Mouse (Mus musculus) layer of hippocampus, postnatal 36 days (tissue): ENCODE results near the gene Tsr2. TPM values are rescaled to one million over a fixed set of nuclear protein-coding genes. Genes with fewer than 3 reads are reported as not detected.

ENCODE experiments used
- DNase-seq, 2 experiments: peaks; one replicate each; pipeline ENCODE4 v3.0.0; 2022
- total RNA-seq, 2 experiments: library from RNA; stranded (reverse); gene quantifications; 2 replicates each; pipeline ENCODE4 v1.2.3; 2021

Tsr2 gene
- 10 to 100 TPM; 69.1 to 73.1 TPM for total RNA-seq

DNA sequence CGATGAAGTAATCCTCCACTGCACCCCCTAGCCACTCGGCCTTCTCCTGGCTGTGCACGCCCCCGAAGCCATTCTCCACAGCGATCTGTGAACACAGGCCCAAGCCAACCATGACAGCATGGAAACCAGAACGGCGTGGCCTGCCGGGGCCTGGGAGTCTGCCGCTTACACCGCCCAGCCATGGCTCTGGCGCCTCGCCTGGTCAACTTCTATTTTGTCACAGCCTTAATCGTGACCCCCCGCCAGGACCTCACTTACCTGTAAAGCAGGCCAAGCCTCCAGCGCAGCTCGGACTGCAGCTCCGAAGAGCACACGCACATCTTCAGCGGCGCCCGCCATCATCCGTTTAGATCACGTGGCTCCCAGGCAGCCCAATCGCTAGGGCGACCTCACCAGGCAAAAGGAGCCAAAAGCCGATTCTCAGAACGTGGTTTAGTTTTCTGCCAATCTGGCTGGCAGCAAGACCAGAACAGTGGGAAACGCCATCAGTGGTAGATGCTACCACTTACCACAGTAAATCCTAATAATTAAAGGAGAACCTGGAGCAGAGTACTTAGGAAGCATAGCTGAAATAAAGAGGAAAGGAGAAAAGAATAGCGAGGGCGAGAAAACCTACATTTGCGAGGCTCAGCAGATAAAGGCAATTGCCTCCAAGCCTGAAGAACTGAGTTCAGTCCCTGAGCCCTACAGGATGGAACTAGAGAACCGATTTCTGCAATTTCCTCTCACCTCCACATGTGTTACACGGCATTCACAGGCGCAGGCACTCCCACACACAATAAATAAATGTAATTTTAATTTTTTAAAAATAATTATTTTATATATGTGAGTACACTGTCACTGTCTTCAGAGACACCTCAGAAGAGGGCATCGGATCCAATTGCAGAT lies at the start of gene Tsr2:
Gene Tsr2, minus strand, starts transcription at position 373 of the 888 bp plus-strand sequence.
- peak; percentile 65 to 74 for DNase-seq

DNA sequence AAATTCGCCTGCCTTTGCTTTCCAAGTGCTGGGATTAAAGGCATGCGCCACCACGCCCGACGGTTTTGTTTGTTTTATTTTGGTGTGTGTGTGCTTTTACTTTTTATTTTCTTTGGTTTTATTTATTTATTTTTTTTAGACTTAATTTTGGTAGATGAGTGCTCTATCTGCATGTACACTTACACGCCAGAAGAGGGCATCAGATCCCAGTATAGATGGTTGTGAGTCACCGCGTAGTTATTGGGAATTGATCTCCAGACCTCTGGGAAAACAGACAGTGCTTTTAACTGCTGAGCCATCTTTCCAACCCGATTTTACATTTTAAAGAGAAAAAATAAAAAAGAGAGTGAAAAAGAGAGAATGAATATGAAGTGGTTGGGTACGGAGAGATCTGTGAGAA lies 36.4 kb upstream of the Tsr2 start:
- DNase-seq: no peak

DNA sequence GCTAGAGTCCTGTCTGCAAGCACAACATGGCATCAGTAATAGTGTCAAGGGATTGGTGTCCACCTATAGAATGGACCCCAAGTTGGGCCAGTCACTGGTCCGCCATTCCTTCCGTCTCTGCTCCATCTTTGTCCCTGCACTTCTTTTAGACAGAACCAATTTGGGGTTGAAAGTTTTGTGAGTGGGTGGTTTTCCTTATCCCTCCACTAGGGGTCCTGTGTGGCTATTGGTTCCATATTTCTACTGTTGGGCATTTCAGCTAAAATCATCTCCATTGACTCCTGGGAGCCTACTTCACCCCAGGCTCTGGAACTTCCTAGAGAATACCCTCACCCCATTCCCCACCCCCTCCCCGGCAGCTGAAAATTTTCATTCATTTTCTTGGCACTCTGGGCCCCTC lies 34.1 kb upstream of the Tsr2 start:
- DNase-seq: no peak

DNA sequence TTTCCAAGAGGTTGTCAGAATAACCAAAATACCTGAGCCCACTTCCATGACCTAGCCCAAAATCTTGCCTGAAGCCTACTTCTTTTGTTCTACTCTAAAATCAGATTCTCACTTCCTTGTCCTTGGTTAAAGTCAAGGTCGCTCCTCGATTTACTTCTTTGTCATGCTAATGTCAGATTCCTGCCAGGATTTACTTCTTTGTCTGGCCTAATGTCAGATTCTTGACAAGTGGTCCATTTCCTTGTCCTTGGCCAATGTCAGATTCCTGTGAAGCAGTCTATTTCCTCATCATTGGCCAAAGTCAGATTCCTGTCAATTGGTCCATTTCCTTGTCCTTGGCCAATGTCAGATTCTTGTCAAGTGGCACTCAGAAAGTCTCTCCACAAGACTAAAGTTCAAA lies 27.6 kb upstream of the Tsr2 start:
- DNase-seq: no peak

DNA sequence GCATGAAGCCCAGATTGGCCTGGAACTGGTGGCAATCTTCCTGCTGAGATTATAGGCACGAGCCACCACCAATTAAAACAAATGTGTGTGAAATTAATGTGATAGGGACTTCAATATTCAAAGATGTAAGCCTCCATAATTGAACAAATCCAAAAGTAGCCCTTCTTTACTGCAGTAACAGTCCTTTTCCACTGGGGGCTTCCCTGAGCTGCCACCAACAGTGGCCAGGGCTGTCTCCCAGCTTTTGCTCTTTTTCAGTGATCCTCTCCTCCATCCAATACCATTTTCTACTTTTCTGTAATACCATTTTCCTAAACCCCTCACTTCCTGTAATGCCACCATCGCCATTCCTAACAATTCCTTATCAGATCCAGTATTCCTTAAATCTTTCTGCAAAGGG lies 21.1 kb upstream of the Tsr2 start:
- DNase-seq: no peak

DNA sequence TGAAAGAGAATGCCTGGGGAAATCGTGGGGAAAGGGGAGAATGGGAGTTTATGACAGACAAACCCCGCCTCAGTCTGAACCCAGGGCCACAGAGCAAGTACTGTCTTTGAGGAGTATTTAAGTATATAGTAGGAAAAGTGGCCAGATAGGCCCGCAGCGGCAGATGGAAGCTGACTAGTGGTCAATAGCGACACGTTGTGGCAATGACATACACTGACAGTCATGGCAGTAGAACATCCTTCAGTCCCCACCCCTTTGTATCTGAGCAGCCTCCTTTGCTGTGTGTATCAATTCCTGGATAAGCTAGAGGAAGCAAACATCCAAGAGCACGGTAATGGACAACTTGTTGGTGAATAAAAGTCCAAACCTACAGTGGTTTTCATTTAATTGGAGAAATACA lies 20.5 kb upstream of the Tsr2 start:
- peak; percentile 11 to 13 for DNase-seq

DNA sequence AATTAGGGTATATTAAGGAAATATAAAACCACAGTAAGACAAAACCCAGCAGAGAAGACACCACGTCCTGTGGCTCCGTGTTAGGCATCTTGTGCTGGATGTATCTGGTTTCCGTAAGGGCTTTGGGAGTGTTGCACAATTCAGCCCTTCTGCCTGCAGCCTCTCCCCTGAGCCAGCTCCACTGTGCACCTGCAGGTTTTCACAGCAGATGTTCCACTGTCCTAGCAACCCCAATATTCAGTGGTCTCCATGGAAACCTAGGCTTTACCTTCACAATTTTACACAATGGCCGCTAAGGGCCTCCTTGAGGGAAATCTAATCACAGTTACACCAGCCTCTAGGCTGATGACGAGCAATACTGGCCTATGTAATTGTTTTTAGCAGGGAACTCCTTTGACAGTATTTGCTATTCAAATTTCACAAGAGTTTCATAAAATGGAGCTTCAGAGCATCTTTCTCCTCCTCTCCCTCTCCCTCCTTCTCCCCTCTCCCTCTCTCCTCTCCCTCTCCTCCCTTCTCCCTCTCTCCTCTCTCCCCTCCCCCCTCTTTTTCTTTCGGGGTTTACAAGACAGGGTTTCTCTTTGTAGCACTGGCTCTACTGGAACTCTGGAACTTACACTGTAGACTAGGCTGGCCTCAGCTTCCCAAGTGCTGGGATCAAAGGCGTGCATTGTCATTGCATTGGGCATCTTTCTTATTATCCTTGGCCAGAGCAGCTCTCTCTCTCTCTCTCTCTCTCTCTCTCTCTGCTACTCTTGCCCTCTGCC lies 11.1 kb upstream of the Tsr2 start:
- no peak for DNase-seq

DNA sequence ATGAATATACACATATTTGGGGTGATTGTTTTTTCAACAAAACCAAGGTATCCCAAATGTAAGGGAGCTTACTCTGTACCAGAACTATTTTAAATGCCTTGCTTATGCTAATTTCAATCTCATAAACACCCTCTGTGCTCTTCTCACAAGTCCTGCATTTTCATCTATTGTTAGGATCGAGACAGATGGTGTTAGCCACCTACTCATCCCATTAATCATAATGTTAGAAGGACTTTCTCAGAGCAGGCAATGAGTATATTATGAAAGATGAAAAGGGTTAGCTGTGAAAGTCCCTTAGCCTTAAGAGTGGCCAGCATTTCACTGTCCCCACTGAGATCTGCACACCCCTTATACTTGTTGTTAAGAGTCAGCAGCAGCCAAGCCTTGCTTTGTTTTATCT lies 8.9 kb downstream of the Tsr2 start:
- no peak for DNase-seq

DNA sequence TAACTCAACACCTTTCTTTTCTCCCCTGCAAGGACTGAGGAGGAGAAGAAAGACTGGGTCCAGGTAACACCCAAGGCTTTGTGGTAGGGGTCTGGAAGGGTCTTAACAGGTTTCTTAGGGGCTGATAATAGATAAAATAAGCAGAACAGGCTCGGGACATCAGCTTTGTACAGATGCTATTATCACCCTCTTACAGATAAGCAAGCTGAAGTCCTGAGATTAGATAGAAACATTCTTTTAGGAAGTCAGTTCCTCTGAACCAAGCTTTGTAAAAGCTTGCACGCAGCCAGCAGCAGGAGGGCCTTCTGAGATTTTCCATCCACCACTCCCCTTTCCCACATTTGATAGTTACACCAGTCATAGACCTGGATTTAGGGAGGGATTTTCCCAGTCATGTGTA lies 10.7 kb downstream of the Tsr2 start:
- DNase-seq: no peak

DNA sequence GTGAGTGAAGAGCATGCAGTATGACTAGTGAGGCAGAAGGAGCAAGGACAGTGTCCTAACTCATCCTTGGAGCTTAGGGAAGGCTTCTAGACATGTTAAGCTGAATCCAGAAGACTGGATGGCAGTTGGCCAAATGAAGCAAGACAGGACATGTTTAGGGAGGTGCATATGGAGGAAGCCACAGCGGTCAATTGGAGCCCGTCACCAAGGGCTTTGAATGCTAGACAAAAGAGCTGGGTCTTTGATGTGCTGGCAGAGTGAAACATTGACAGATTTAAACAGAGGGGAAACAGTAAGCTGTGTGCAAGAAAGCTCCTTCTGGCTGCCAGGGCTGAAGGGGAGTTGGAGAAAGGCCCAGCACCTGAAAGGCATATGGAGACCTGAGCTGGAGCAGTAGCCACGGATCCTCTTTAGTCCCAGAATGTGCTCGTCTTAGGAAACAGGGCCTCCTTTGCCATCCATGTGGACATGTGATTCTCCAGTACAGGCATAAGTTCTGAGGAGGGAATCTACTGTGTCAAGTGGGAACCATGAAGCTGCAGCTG lies 19.3 kb downstream of the Tsr2 start:
- no peak for DNase-seq

DNA sequence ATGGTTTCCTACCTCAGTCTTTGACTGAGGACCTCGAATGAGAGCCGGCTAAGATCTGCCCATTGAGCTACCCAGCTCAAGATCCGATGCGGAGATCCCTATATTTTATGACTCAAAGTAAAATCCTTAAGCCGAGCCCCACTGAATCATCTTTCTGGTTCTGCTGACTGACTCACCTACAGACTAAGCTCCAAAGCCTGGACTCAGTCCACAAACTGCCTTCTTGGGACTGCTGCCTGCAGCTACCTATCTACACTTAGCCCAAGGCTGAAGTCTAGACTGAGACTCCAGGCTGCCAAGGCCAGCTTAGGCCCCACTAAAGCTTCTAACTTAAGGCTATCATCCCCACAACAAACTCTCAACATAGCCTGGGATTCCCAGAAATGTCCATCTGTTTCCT lies 20.3 kb downstream of the Tsr2 start:
- DNase-seq: no peak

DNA sequence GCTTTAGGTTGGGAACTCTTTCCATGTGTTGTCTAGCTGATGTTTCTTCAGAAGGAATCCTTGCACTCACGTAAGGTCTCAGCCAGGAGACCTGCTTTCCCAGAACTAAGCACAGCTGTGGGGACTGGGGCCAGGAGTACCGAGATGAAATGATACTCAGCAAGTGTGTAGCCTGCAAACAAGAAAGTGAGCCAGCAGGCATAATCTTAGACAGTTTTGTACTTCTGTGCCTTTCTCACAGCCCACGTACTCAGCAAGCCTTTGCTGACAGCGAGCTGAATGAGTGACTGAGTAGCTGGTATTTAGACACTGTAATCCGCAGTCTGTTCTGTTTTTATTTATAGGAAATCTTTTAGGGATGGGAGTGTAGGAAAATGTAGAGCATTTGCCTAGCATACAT lies 28.5 kb downstream of the Tsr2 start:
- DNase-seq: no peak

DNA sequence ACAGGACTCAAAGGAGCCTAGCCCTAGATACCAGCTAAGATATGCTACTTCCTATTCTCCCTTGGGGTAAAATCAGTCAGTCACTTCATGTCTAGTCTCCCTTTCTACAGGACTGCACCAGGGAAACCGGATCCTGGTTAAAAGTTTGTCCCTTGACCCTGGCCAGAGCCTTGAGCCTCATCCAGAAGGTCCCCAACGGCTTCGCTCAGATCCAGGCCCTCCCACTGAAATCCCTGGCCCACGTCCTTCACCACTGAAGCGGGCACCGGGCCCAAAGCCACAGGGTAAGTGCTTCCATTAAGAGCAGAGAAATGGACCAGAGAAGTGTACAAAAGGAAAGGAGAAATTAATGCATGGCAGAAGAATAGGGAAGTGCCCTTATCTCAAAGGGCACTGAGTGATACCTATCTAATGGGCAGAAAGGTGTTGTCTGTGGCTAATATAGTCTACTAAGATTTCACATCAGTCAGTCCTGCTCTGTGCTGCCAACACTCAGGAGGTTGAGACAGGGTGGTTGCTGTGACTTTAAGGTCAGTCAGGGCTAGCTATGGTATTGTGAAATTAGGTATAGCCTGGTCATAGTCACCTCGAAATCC lies 30.2 kb downstream of the Tsr2 start:
- DNase-seq: no peak

DNA sequence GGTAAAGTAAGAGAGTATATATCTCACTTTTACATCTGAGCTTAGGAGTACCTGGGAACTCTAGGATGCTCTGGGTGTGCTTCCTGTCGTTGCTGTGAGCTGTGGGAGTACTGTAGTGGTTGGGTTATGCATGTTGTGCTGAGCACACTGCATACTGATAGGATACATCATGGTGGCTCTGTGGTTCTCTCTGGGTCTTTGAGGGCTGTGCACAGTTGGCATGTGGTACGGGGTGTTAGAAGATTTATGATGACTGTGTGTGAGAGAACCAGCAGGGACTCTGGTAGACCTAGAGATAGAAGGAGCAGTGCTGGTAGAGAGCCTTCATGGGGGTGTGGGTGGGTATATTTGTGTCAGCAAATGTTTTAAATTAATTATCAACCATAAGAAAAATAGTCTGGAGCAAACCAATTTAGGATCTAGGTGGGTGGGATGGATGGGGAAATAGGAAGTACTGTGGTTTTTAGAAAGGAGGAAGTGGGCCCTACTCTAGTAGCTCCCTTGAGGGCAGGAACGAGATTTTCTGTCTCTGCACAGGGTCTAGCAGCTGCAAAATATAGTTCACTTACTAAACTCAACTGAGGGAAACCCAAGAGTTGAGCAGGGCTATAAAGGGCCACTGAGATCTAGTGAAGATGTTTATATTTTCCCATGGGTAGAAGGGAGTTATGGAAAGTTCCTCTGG lies 34.6 kb downstream of the Tsr2 start:
- DNase-seq: no peak

DNA sequence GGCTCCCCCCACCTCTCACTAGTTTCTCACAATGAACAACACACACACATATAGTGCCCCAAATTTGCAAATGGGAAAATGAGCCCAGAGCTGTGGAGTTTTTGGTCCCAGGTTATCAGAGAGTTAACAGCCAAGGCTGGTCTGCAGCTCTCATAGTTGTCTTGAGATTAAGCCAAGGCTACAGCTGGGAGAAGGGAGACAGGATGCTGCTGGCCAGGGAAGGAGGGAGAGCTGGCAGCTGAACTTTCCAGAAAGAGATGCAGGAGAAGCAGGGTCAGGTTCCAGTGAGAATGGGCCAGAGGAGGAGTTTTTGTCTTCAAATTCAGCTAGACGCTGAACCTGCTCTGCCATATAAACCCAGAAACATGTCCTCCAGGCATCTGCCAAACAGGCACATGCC lies 37.0 kb downstream of the Tsr2 start:
- DNase-seq: no peak

DNA sequence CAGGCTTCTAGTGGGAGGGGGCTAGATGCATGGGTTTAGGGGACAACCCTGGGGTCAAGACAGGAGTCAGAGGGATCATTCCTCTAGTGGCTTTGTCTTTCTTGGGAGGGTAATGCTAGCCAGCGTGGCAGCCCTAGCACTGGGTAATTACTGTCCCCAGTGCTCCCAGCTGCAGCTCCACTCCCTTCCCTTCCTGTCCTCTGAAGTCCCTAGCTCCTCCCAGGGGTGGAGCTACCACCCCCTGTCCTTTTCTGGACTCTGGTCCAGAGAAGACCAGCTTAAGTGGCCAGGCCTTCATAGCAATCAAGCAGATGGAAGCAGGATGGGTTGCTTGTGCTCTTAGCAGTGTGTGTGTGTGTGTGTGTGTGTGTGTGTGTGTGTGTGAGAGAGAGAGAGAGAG lies 40.8 kb downstream of the Tsr2 start:
- DNase-seq: no peak

DNA sequence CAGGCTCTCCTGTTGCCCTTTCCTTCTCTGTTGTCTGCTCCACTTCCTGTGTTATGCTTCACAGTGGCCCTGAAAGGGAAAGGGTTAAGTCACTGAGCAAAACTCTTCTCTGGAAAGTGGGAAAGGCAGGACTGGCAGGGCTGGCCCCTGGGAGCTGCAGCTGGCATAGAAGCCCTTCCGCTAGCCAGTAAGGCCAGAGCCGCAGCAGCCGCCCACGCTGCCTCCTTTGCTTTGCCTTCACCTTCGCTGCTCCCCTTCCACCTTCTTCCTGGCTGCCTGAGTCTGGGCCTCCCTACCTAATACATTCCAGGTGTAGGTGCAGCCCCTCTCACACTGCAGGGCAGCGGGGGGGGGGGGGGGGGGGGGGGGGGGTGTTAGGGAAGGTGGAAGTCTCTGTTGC lies 41.9 kb downstream of the Tsr2 start:
- no peak for DNase-seq

DNA sequence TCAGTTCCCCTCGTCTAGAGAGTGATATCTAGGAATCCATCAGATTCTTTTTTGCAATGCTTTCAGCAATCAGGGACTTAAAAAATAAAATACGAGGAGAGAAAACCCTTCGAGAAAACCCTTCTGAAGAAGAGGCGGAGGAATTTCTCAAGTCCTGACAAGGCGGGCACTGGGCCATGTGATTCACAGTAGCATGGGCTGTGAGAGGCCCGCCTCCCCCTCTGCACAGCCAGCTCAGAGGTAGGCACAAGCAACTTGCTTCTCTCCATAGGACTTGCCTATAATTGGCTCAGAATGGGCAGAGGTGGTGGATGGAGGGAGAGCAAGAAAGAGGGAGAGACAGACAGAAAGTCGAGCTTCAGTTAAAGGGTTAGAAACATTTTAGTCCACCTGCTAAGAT lies 46.0 kb downstream of the Tsr2 start:
- DNase-seq: no peak

DNA sequence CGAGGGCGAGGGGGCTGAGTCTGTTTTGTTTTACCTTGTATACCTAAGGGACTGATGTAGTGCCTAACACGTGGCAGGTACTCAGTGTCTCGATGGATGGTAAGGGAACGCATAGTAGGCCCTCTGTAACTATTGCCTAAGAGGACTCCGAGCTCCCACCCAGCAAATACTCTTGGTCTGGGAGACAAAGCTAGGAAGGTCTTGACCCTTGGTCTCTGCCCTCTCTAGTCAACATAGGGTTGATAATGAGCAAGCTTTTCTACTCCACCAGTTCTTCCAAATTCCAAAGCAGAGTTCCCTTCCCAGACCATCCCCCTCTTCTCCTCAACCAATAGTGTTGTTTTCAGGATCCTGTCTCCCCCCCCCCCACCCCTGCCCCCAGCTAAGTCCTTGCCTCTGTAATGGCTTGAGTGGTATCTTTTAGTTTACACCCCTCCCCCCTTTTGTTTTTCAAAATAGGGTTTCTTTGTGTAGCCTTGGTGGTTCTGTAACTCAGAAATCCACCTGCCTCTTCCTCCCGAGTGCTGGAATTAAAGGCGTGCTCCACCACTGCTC lies 46.6 kb downstream of the Tsr2 start:
- DNase-seq: no peak

DNA sequence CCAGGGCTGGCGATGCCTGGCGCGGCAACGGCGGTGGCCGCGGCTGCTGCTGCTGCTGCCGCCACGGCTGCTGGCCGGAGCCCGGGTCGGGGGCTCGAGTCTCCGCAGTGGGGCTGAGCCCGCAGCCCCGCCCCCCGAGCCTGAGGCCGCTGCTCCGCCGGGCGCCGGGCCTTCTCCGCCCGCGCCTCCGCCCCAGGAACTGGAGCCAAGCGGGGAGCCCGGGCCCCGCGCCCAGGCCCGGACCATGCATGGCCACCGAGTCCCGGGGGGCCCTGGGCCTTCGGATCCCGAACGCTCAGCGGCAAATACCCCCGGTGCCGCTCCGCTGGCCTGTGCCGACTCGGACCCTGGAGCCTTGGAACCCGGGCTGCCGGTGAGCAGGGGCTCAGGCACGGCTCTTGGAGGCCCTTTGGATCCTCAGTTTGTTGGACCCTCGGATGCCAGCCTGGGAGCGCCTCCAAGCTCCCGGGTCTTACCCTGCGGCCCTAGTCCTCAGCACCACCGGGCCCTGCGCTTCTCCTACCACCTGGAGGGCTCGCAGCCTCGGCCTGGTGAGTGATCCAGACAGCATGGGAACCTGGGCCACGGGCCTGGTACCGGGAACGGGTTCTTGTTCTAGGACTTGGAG lies 48.8 kb downstream of the Tsr2 start:
- DNase-seq: no peak

DNA sequence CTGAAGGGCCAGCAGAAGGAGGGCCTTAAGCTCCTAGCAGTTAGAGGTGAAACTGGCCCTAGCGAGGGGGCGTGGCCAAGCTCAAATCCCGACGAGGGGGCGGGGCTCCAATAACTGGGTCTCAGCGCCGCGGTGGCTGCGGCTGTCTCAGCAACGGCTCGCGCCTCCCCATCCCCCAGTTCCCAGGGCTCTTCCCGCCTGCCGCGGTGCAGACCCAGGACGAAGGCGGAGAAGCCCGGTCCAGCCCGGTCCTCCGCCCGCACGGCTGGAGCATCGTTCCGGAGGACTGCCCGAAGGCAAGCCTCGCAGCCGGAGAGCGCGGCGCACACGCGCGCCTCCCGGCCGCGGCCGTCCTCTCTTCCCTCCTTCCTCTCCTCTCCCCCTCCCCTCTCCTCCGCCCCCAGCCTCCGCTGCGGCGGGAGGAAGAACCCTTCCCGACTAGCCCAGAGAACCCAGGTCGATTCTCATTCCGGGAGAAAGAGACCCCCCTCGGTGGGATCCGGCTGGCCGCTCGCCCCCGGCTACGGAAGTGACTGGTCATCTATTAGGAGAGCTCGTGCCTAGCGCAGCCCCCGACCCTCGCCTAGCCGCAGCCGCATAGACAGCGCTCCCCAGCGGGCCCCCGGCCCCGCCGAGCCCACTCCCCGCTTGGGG lies 49.4 kb downstream of the Tsr2 start:
- peak; percentile 73 to 78 for DNase-seq
